Mouse (Mus musculus): ENCODE results near the gene C2cd4c.

Gene C2cd4c

GRCm38 (mm10) chr10:79613578-79614304, at the start of gene C2cd4c:
Gene C2cd4c, minus strand, starts transcription at chr10:79614025.
- no peak for DNase-seq (ENCODE audit: low read depth, low spot score)

- no peak for DNase-seq (ENCODE audit: low read depth, low spot score)
These were observed 48.0 kb upstream of the C2cd4c start for GRCm38 (mm10) chr10:79661861-79662260.

GRCm38 (mm10) chr10:79660298-79660697, 46.5 kb upstream of the C2cd4c start:
- DNase-seq (ENCODE audit: low read depth, low spot score): no peak

- no peak for DNase-seq (ENCODE audit: low read depth, low spot score)
These were observed 45.0 kb upstream of the C2cd4c start for GRCm38 (mm10) chr10:79658829-79659228.

GRCm38 (mm10) chr10:79654946-79655395, 41.1 kb upstream of the C2cd4c start:
- no peak for DNase-seq (ENCODE audit: low read depth, low spot score)

- peak; percentile 70 for DNase-seq (ENCODE audit: low read depth, low spot score)
These were observed 39.0 kb upstream of the C2cd4c start for GRCm38 (mm10) chr10:79652789-79653188.

GRCm38 (mm10) chr10:79649070-79649751, 35.4 kb upstream of the C2cd4c start:
- DNase-seq (ENCODE audit: low read depth, low spot score): peak; percentile 73

GRCm38 (mm10) chr10:79645711-79646110, 31.9 kb upstream of the C2cd4c start, which contains the start of gene Odf3l2:
Gene Odf3l2, minus strand, starts transcription at chr10:79645738.
- DNase-seq (ENCODE audit: low read depth, low spot score): peak; percentile 91

GRCm38 (mm10) chr10:79638486-79639204, 24.8 kb upstream of the C2cd4c start:
- peak; percentile 52 for DNase-seq (ENCODE audit: low read depth, low spot score)

- DNase-seq (ENCODE audit: low read depth, low spot score): no peak
These were observed 23.6 kb upstream of the C2cd4c start, which contains the start of gene Shc2 for GRCm38 (mm10) chr10:79637128-79638110. Gene Shc2, minus strand, starts transcription at chr10:79637918.

GRCm38 (mm10) chr10:79636287-79636686, 22.5 kb upstream of the C2cd4c start:
- no peak for DNase-seq (ENCODE audit: low read depth, low spot score)

- no peak for DNase-seq (ENCODE audit: low read depth, low spot score)
These were observed 19.4 kb upstream of the C2cd4c start for GRCm38 (mm10) chr10:79633006-79633777.

GRCm38 (mm10) chr10:79631432-79631831, 17.6 kb upstream of the C2cd4c start:
- DNase-seq (ENCODE audit: low read depth, low spot score): no peak

- DNase-seq (ENCODE audit: low read depth, low spot score): no peak
These were observed 14.6 kb upstream of the C2cd4c start for GRCm38 (mm10) chr10:79628377-79628776.

GRCm38 (mm10) chr10:79626156-79626555, 12.3 kb upstream of the C2cd4c start:
- DNase-seq (ENCODE audit: low read depth, low spot score): no peak

- no peak for DNase-seq (ENCODE audit: low read depth, low spot score)
These were observed 11.6 kb upstream of the C2cd4c start for GRCm38 (mm10) chr10:79625398-79625797.

- no peak for DNase-seq (ENCODE audit: low read depth, low spot score)
These were observed 10.1 kb upstream of the C2cd4c start for GRCm38 (mm10) chr10:79623950-79624349.

GRCm38 (mm10) chr10:79616376-79616775, 2.6 kb upstream of the C2cd4c start:
- DNase-seq (ENCODE audit: low read depth, low spot score): no peak

GRCm38 (mm10) chr10:79615860-79616259, 2.0 kb upstream of the C2cd4c start:
- DNase-seq (ENCODE audit: low read depth, low spot score): no peak

GRCm38 (mm10) chr10:79614305-79614643, 449 bp upstream of the C2cd4c start:
- DNase-seq (ENCODE audit: low read depth, low spot score): no peak
